In genomic region chr6:23048836-23049235, GRCm38 (mm10) we compare ENCODE assay signal across 21 mouse cellular contexts.
DNase-seq lines count a peak whose midpoint lies in the region; ATAC-seq lines count a peak whose summit lies in the region.
"Had no signal": no experiment of that assay in that cellular context is flagged by ENCODE, and none has a peak within 500 bp of the region (broad histone marks: within the 10 kb centered on the region; RNA-seq: fewer than 3 reads in every experiment).

No protein-coding gene starts in this region.

- H3K4me1 ChIP-seq in midbrain, embryonic 14.5 days (ENCODE audit: control insufficient read depth, insufficient read depth, low read length) = no peaks in the 10 kb centered on the region
- no peaks in the 10 kb centered on the region for H3K4me1 ChIP-seq in midbrain, embryonic 10.5 days
- H3K4me1 ChIP-seq in midbrain, embryonic 15.5 days = no peaks in the 10 kb centered on the region
- no peaks in the 10 kb centered on the region for H3K4me1 ChIP-seq in midbrain, embryonic 11.5 days (ENCODE audit: control insufficient read depth, insufficient read depth, low read length)

- no peak overlapping the region for H3K4me2 ChIP-seq in midbrain, embryonic 14.5 days (ENCODE audit: low read length)
- no peak overlapping the region for H3K4me2 ChIP-seq in midbrain, embryonic 15.5 days
- no peak overlapping the region for H3K4me2 ChIP-seq in midbrain, embryonic 11.5 days

- H3K9me3 ChIP-seq in midbrain, embryonic 14.5 days (ENCODE audit: control insufficient read depth, low read length) = no peaks in the 10 kb centered on the region
- no peaks in the 10 kb centered on the region; the same call in 1 of the 2 replicates for H3K9me3 ChIP-seq in midbrain, embryonic 10.5 days (replicated peaks)
- H3K9me3 ChIP-seq in midbrain, embryonic 15.5 days = no peaks in the 10 kb centered on the region
- H3K9me3 ChIP-seq in midbrain, embryonic 11.5 days (ENCODE audit: control insufficient read depth, low read length) = no peaks in the 10 kb centered on the region; the same call in 1 of the 2 replicates
- H3K9me3 ChIP-seq: G1E had no signal

- peaks cover 32% of the 10 kb centered on the region for H3K36me3 ChIP-seq in midbrain, embryonic 14.5 days (ENCODE audit: control insufficient read depth, insufficient read depth, low read length)
- peaks cover 38% of the 10 kb centered on the region for H3K36me3 ChIP-seq in midbrain, embryonic 10.5 days
- peaks cover 8% of the 10 kb centered on the region; the same call in 1 of the 2 replicates for H3K36me3 ChIP-seq in midbrain, embryonic 15.5 days (replicated peaks)
- H3K36me3 ChIP-seq in midbrain, embryonic 11.5 days (ENCODE audit: control insufficient read depth, insufficient read depth, low read length) = no peaks in the 10 kb centered on the region
- H3K36me3 ChIP-seq: G1E had no signal

- H3K27me3 ChIP-seq in midbrain, embryonic 14.5 days (ENCODE audit: control insufficient read depth, insufficient read depth, low read length) = no peaks in the 10 kb centered on the region
- H3K27me3 ChIP-seq in midbrain, embryonic 10.5 days (ENCODE audit: low read depth, poor library complexity, severe bottlenecking) = no peaks in the 10 kb centered on the region
- H3K27me3 ChIP-seq in midbrain, embryonic 15.5 days (replicated peaks) = no peaks in the 10 kb centered on the region
- H3K27me3 ChIP-seq in midbrain, embryonic 11.5 days (ENCODE audit: control insufficient read depth, insufficient read depth, low read length) = no peaks in the 10 kb centered on the region
- H3K27me3 ChIP-seq: CH12.LX, Patski had no signal

- no peak overlapping the region for H3K9ac ChIP-seq in midbrain, embryonic 14.5 days (replicated peaks; ENCODE audit: low read length)
- H3K9ac ChIP-seq in midbrain, embryonic 15.5 days = no peak overlapping the region
- H3K9ac ChIP-seq in midbrain, embryonic 11.5 days (ENCODE audit: low read length) = no peak overlapping the region

- 94% methylated on average over 4 of the region's 4 CpGs for WGBS in midbrain, embryonic 14.5 days
- 86% methylated on average over 4 of the region's 4 CpGs for WGBS in midbrain, embryonic 10.5 days
- WGBS in midbrain, embryonic 15.5 days = 97% methylated on average over 4 of the region's 4 CpGs
- WGBS in midbrain, embryonic 11.5 days = 96% methylated on average over 4 of the region's 4 CpGs

- DNase-seq in heart, adult 11 months = peak; percentile 70
- no peak for DNase-seq in heart, postnatal 25 days (ENCODE audit: low spot score)
- no peak for DNase-seq in midbrain, embryonic 14.5 days
- DNase-seq in midbrain, embryonic 10.5 days (ENCODE audit: low spot score) = no peak
- no peak for DNase-seq in midbrain, embryonic 11.5 days (ENCODE audit: low spot score, missing footprints)
- DNase-seq: adrenal gland, adult 2 months; adrenal gland, adult 8-10 months; adrenal gland, postnatal 10 days; adrenal gland, postnatal 14 days; adrenal gland, postnatal 25 days; adrenal gland, postnatal 36 days; B cell, adult 2 months; cerebellum, adult 11 months; cerebellum, adult 11-12 months; cerebellum, adult 18-20 months had no signal

- ATAC-seq in midbrain, embryonic 14.5 days (ENCODE audit: low FRiP score, low TSS enrichment) = peak; percentile 55
- peak; percentile 27; the same call in 1 of the 2 replicates for ATAC-seq in midbrain, embryonic 15.5 days (replicated peaks)
- no peak for ATAC-seq in midbrain, embryonic 11.5 days (ENCODE audit: low FRiP score)
- ATAC-seq: activated CD4-positive, CD25-positive, alpha-beta regulatory T cell, adult 4 months; CD4-positive, CD25-positive, alpha-beta regulatory T cell, adult 4 months; Patski had no signal

- H3K27ac ChIP-seq in midbrain, embryonic 14.5 days (replicated peaks; ENCODE audit: low read depth, low read length) = no peak overlapping the region
- H3K27ac ChIP-seq in midbrain, embryonic 10.5 days (replicated peaks) = no peak overlapping the region
- no peak overlapping the region for H3K27ac ChIP-seq in midbrain, embryonic 15.5 days
- no peak overlapping the region for H3K27ac ChIP-seq in midbrain, embryonic 11.5 days (ENCODE audit: low read depth, low read length)

- intact Hi-C loops in heart, postnatal 25 days (cut with DNase I) = no loop called here

- H3K4me3 ChIP-seq in midbrain, embryonic 14.5 days (replicated peaks; ENCODE audit: low read depth, low read length) = no peak overlapping the region
- H3K4me3 ChIP-seq in midbrain, embryonic 10.5 days = no peak overlapping the region
- H3K4me3 ChIP-seq in midbrain, embryonic 15.5 days = no peak overlapping the region
- H3K4me3 ChIP-seq in midbrain, embryonic 11.5 days (ENCODE audit: low read depth, low read length) = no peak overlapping the region
